Mouse (Mus musculus): Measurements from ENCODE around the gene Tmem50b. TPM values are rescaled to one million over a fixed set of nuclear protein-coding genes. Genes with fewer than 3 reads are reported as not detected.
"Not testable (repeated sequence)": the region's sequence is repeated elsewhere in the genome, so short reads cannot be mapped to it uniquely, and the experiment has no call there.

The Tmem50b gene
- total RNA-seq, 2 experiments from 2014 or later, result 54.7 to 60.2 TPM

DNA sequence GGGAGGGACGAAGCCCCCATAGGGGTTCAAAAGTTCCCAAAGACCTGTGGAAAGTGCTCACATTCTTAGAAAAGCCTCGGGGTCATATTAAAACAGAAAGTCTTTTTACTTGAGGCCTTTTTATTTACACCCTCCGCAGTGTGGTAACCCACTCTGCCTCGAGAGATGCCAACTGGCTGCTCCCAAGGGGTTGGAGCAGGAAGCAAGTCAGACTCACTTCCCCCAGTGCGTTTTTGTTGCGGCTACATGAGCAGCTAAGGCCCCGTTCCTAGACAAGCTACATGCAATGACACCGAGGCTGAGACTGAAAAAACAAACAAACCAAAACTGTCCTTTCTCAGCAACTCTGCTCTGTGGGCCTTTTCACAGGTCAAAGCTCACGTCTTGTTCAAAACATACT is 59.1 kb downstream of the Tmem50b start:
- no peak for DNase-seq

DNA sequence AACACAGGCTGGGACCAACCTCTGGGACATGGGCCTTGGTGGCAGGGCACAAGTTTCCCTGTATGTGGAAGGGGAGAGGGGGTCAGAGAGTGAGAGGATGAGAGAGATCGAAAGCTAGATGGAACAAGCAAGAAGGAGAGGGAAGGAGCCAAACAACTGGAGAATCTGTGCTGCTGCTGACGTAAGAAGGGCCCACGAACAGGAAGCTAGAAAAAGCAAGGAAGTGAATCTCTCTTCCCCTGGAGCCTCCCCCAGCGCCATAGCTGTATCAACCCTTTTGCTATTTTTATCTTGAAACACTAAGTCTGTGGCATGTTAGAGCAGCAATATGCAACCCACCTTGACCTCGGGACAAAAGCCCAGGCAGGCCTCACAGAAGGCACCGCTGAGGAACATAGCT is 59.5 kb downstream of the Tmem50b start:
- DNase-seq, result no peak

DNA sequence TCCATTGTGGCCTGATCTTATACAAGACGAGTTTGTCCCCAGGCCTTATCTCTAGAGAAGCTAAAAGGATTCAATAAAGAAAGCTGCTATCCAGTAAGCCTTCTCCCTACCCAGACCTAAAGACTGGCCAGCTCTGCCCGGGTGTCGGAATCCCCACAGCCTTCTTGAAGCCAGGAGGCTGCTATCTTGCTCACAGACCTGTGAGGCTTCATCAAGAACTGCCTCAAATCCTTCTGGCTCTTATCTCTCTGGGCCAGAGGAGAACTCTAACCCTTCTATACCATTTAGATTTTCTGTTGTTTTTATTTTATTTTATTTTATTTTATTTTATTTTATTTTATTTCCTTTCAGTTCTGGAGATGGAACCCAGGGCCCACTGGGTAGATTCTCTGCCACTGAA is 60.5 kb downstream of the Tmem50b start:
- no peak for DNase-seq

DNA sequence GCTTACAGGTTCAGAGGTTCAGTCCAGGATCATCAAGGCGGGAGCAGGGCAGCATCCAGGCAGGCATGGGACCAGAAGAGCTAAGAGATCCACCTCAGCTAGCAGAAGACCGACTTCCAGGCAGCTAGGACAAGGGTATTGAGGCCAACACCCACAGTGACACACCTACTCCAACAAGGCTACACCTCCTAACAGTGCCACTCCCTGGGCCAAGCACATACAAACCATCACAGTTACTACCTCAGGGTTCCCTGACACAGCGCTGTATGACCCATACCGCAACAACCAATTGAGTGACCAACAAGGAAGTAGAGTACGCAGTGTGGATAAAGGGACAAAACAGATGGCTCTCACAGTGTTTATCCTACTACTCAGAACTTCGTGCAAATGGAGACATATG is 61.2 kb downstream of the Tmem50b start:
- DNase-seq, result no peak

DNA sequence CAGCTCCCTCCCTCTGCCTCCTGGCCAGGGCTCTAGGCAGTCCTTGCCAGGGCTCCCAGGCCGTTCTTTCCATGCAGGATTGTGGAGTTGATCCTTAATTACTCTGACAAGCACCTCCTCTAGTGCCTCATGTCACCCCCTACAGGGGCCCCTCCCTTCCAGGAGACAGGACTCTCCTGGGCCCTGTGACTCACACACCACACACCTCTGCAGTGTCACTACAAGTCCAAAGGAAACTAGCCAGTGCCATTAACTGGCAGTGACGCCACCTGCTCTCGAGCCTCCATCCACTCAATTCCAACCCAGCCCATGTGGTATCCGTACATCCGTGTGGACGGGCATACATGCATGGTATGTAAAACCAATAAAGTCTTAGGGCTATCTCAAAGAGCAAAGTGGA is 62.7 kb downstream of the Tmem50b start:
- DNase-seq, result no peak

DNA sequence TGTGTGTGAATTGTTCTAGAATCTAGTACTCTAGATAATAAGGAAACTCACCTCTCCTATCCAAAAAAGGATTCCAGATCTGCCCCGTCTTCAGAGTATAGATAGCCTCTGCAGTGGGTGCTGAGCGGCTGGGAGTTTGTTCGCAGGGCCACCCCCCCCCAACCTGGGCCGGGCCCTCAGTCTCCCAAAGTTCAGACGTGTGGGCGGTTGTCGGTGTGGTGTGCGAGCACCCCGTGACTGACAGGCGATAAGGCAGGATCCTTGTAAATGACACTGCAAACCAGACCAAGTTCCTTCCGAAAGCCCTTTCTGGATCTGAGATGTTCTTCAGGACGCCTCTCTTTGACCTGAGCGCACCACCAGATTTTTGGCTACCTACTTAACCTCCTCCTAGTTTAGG is 63.1 kb downstream of the Tmem50b start:
- DNase-seq, result peak; percentile 30 to 60

DNA sequence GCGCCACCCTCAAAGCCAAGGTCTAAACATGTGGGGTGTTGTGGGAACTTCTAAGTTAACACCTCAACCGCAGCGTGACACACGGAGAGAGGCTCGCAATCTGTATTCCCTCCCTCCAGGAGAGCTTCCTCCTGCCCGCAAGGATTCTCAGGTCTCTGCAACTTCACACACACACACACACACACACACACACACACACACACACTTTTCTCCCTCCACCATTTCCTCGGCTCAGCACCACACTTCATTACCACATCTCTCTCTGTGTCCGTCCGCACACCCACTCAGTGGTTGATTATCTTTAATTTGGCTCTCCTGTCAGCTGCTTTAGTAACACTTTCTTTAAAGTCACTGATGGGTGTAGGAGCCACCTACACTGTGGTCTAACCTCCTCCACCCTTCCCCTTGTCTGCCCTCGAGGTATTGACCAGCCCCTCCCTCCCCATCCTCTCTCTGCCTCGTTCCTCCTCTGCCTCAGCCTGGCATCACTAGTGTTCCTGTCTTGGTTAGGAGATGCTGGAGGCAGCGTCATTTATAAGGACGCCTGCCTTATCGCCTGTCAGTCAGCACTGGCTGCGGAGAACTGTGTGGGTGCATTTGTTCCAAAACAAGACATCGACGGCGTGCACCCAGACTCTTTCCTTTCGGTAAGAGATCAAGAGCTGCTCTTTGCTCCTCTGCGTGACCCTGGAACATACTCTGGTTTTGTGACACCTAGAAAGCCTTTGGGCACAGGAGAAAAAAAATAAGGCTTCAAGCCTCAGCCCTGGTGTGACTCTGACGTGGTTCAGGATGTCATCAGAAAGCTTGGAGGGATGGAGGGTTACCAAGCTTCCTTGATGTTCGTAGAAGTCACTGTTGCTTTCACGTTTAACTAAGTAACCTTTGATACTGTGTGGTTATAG is 64.3 kb downstream of the Tmem50b start:
- no peak for DNase-seq

DNA sequence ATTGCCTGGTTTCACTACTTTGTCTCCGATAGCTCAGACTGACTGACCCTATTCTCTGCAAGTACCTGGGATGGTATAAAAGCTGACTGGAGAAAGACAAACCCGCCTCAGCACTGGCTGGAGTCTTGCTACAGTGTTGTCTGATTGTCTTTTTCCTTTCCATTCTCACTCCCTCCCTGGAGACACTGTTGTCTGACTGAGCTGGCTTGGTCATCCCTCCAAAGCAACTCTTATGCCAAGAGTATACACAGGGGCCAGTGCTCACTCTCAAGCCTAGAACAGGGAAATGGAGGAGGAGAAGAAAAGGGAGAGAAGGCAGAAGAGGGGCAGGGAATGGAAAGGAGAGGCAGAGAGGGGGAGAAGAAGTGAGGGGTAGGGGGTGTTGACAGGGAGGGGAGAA is 65.2 kb downstream of the Tmem50b start:
- no peak for DNase-seq

DNA sequence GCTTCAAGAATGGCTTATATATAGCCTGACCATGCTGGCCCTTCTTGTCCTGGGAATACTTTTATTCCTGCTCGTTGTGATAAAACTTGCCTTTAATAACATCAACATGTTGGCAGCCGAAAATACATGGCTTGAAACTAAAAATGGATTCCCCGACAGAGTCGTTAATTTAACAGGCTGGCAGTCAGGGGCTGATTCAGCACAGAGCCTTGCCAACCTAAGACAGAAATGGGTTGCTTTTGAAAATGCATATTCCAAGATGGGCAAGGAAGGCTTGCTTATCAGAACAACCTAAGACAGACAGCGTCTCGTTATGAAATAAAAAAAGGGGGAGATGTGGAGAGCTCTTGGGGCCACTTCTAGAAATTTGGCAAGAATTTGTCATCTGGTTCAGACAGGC is 65.7 kb downstream of the Tmem50b start:
- DNase-seq, result no peak

DNA sequence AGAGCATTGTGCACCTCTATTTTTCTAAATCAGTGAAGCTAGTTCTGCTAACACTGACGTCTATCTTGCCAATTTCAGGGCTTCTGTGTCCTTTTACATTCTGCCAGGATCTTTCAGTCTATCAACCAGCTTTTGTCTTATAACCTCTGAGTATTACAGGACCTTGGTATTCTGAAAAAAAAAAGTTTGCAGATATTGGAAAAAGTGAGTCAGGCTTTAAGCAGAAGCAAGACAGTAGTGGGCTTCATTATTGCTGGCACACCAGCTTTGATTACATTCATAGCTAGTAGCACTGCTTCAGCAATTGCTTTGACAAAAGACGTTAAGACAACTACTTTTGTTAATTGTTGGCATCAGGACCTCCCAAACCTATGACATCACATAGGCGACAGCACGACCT is 66.8 kb downstream of the Tmem50b start:
- DNase-seq, result not testable (repeated sequence)

DNA sequence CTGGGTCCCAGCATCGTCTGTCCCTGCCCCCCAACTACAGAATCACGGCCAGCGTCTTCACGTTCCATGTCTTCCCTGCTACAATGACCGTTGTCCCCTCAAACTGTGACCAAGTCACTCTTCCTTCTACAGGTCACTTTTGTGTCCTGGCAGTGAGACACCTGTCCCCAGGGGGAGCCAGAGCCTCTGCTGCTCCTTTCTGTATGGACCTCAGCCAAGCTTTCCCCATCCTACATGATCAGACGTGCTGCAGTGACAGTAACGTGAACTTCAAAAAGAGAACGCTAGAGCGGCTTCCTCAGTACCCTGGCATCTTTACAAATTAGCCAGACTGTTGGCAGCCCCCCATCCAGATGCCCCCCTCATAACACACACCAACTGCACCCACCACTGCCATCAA is 69.0 kb downstream of the Tmem50b start:
- DNase-seq, result peak in 1 of 2 experiments; percentile 35

DNA sequence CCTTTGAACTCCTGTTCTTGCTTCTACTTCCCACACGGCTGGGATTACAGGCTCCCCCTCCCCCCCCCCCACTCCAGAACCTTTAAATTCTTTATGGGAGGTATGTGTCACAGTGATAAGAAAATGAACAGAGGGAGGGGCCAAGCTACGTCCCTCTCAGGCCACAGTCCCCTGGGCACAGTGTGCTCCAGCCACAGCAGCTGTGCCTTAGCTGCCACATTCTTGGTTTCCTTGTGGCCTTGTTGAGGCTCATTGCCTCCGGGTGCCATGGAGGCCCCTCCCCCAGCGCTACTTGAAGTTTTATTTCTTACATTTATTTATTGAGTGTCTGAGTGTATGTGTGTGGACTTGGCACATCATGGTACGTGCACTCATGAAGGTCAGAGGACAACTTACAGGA is 70.1 kb downstream of the Tmem50b start:
- peak in 1 of 2 experiments; percentile 43 for DNase-seq

DNA sequence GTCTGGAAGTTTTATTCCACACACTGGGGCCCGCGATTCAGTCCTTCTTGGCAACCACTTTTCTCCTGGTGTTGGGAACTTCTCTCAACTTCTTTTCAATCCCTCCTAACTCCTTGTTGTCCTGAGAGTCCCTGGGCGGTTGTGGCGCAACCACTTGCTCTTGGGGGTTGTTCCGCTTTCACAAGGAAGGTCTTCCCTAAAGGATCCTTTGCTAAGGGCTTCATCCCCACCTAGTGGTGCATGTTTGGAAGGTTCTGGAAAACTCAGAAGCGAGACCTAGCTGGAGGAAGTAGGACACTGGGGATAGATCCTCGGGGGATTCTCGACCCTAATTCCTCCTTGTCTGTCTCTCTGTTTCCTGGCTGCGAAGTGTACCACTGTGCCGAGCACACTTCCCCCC is 70.5 kb downstream of the Tmem50b start:
- DNase-seq, result peak in 1 of 2 experiments; percentile 51

DNA sequence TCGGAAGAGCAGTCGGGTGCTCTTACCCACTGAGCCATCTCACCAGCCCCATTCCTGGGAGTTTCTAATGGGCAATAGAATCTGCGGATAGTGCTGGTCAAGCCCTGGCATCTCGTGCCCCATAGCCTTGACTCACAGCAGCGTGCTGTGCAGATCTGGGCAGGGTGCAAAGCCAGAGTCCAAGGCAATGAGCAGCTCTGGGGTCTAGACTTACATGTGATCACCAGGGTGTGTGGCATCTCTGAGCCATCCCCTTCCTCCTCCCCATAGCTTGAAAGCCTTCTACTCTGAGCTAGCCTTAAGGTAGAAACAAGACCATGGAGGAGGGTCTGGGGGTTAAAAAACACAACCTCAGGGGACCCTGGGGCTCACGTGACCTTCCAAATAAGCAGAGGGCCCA is 71.3 kb downstream of the Tmem50b start:
- no peak for DNase-seq

Small RNA genes within 50 kb of the gene (microRNA-seq; reads per million reads assigned to microRNA genes)
- gene Mir6367, result not detected

Other genes with a start within 250 kb of the Tmem50b start
- gene Ifnar2, start 225.0 kb downstream of the Tmem50b start, total RNA-seq (2021), result 100 to 1,000 TPM; 101 to 120 TPM
- not detected for gene Gm21970, start 206.1 kb downstream of the Tmem50b start, total RNA-seq (2021)
- 100 to 1,000 TPM; 202 to 301 TPM for gene Il10rb, start 191.6 kb downstream of the Tmem50b start, total RNA-seq (2021)
- 10 to 100 TPM; 67.0 to 83.7 TPM for gene Ifnar1, start 112.6 kb downstream of the Tmem50b start, total RNA-seq (2021)
- gene Ifngr2, start 50.7 kb downstream of the Tmem50b start, total RNA-seq (2021), result 10 to 100 TPM; 31.2 to 38.0 TPM
- 10 to 100 TPM in 1 of 2 experiments, 1 to 10 TPM in 1; 8.8 to 15.4 TPM for gene Dnajc28, start 21.2 kb upstream of the Tmem50b start, total RNA-seq (2021)
- 100 to 1,000 TPM; 107 to 120 TPM for gene Gart, start 49.2 kb upstream of the Tmem50b start, total RNA-seq (2021)
- 100 to 1,000 TPM; 220 to 271 TPM for gene Son, start 49.7 kb upstream of the Tmem50b start, total RNA-seq (2021)
- gene Donson, start 91.0 kb upstream of the Tmem50b start, total RNA-seq (2021), result 1 to 10 TPM; 5.3 to 5.4 TPM
- 10 to 100 TPM; 47.5 to 57.9 TPM for gene Cryzl1, start 131.2 kb upstream of the Tmem50b start, total RNA-seq (2021)
- gene Itsn1, start 131.5 kb upstream of the Tmem50b start, total RNA-seq (2021), result 10 to 100 TPM; 33.6 to 49.3 TPM

Data from adrenal gland, postnatal 36 days (tissue).